Mouse (Mus musculus): ENCODE data around the gene Cacna2d4. TPM values are rescaled to one million over a fixed set of nuclear protein-coding genes. Genes with fewer than 3 reads are reported as not detected.

Cacna2d4 gene
- polyA plus RNA-seq, 1 experiment: 4.5 TPM

GRCm38 (mm10) chr6:119240871-119241705, 4.8 kb downstream of the Cacna2d4 start:
- no peak for DNase-seq (ENCODE audit: low read depth in 1 of 2, low spot score in 2 of 2)
- Histone ChIP-seq H3K27ac (ENCODE audit: insufficient read depth, low read length) (no peak overlapping the region), H3K36me3 (ENCODE audit: control insufficient read depth, insufficient read depth, low read length) (no peaks in the 10 kb centered on the region), H3K27me3 (ENCODE audit: control insufficient read depth, insufficient read depth, low read length) (no peaks in the 10 kb centered on the region), H3K4me3 (ENCODE audit: extremely low read depth, insufficient read depth, insufficient read length) (no peak overlapping the region), H3K4me1 (ENCODE audit: control insufficient read depth, insufficient read depth, insufficient read length) (no peaks in the 10 kb centered on the region)
- 60% methylated on average over 21 of the region's 21 CpGs for WGBS
- TF ChIP-seq CTCF (IDR thresholded peaks at IDR 0.05; ENCODE audit: extremely low read depth, insufficient read depth, insufficient read length, insufficient replicate concordance) (no peak), POLR2A (IDR thresholded peaks at IDR 0.05; ENCODE audit: low read depth, low read length) (no peak)

GRCm38 (mm10) chr6:119246082-119246481, 9.8 kb downstream of the Cacna2d4 start:
- WGBS: 48% methylated on average over 2 of the region's 2 CpGs
- DNase-seq (ENCODE audit: low read depth in 1 of 2, low spot score in 2 of 2): no peak

GRCm38 (mm10) chr6:119248578-119248977, 12.3 kb downstream of the Cacna2d4 start:
- Histone ChIP-seq H3K4me1 (ENCODE audit: control insufficient read depth, insufficient read depth, insufficient read length) (no peaks in the 10 kb centered on the region), H3K36me3 (ENCODE audit: control insufficient read depth, insufficient read depth, low read length) (no peaks in the 10 kb centered on the region), H3K27me3 (ENCODE audit: control insufficient read depth, insufficient read depth, low read length) (no peaks in the 10 kb centered on the region), H3K27ac (ENCODE audit: insufficient read depth, low read length) (no peak overlapping the region), H3K4me3 (ENCODE audit: extremely low read depth, insufficient read depth, insufficient read length) (no peak overlapping the region)
- TF ChIP-seq POLR2A (IDR thresholded peaks at IDR 0.05; ENCODE audit: low read depth, low read length): no peak
- TF ChIP-seq CTCF (IDR thresholded peaks at IDR 0.05; ENCODE audit: extremely low read depth, insufficient read depth, insufficient read length, insufficient replicate concordance): no peak
- WGBS: 82% methylated on average over 3 of the region's 3 CpGs
- DNase-seq (ENCODE audit: low read depth in 1 of 2, low spot score in 2 of 2): no peak

More at GRCm38 (mm10) chr6:119246082-119246481, 9.8 kb downstream of the Cacna2d4 start:
- H3K27ac ChIP-seq (ENCODE audit: insufficient read depth, low read length): no peak overlapping the region
- TF ChIP-seq POLR2A (IDR thresholded peaks at IDR 0.05; ENCODE audit: low read depth, low read length) (no peak), CTCF (IDR thresholded peaks at IDR 0.05; ENCODE audit: extremely low read depth, insufficient read depth, insufficient read length, insufficient replicate concordance) (no peak)
- H3K4me3 ChIP-seq (ENCODE audit: extremely low read depth, insufficient read depth, insufficient read length): no peak overlapping the region
- H3K27me3 ChIP-seq (ENCODE audit: control insufficient read depth, insufficient read depth, low read length): no peaks in the 10 kb centered on the region
- no peaks in the 10 kb centered on the region for H3K4me1 ChIP-seq (ENCODE audit: control insufficient read depth, insufficient read depth, insufficient read length)
- H3K36me3 ChIP-seq (ENCODE audit: control insufficient read depth, insufficient read depth, low read length): no peaks in the 10 kb centered on the region

GRCm38 (mm10) chr6:119249726-119250125, 13.4 kb downstream of the Cacna2d4 start:
- no peak for TF ChIP-seq CTCF (IDR thresholded peaks at IDR 0.05; ENCODE audit: extremely low read depth, insufficient read depth, insufficient read length, insufficient replicate concordance)
- no peak for TF ChIP-seq POLR2A (IDR thresholded peaks at IDR 0.05; ENCODE audit: low read depth, low read length)
- Histone ChIP-seq H3K4me1 (ENCODE audit: control insufficient read depth, insufficient read depth, insufficient read length) (no peaks in the 10 kb centered on the region), H3K27ac (ENCODE audit: insufficient read depth, low read length) (no peak overlapping the region), H3K36me3 (ENCODE audit: control insufficient read depth, insufficient read depth, low read length) (no peaks in the 10 kb centered on the region), H3K4me3 (ENCODE audit: extremely low read depth, insufficient read depth, insufficient read length) (no peak overlapping the region), H3K27me3 (ENCODE audit: control insufficient read depth, insufficient read depth, low read length) (no peaks in the 10 kb centered on the region)
- WGBS: 92% methylated on average over 10 of the region's 10 CpGs
- no peak for DNase-seq (ENCODE audit: low read depth in 1 of 2, low spot score in 2 of 2)

- H3K36me3 ChIP-seq (ENCODE audit: control insufficient read depth, insufficient read depth, low read length): no peaks in the 10 kb centered on the region
- no peak overlapping the region for H3K27ac ChIP-seq (ENCODE audit: insufficient read depth, low read length)
- whole genome bisulfite sequencing: 72% methylated on average over 4 of the region's 4 CpGs
- no peak for TF ChIP-seq POLR2A (IDR thresholded peaks at IDR 0.05; ENCODE audit: low read depth, low read length)
- no peak for DNase-seq (ENCODE audit: low read depth in 1 of 2, low spot score in 2 of 2)
- no peak overlapping the region for H3K4me3 ChIP-seq (ENCODE audit: extremely low read depth, insufficient read depth, insufficient read length)
- H3K27me3 ChIP-seq (ENCODE audit: control insufficient read depth, insufficient read depth, low read length): no peaks in the 10 kb centered on the region
- no peaks in the 10 kb centered on the region for H3K4me1 ChIP-seq (ENCODE audit: control insufficient read depth, insufficient read depth, insufficient read length)
Measured at GRCm38 (mm10) chr6:119251704-119252103, 15.4 kb downstream of the Cacna2d4 start.

- TF ChIP-seq CTCF (IDR thresholded peaks at IDR 0.05; ENCODE audit: extremely low read depth, insufficient read depth, insufficient read length, insufficient replicate concordance): no peak
- no peak for TF ChIP-seq POLR2A (IDR thresholded peaks at IDR 0.05; ENCODE audit: low read depth, low read length)
- no peak overlapping the region for H3K4me3 ChIP-seq (ENCODE audit: extremely low read depth, insufficient read depth, insufficient read length)
- no peak for DNase-seq (ENCODE audit: low read depth in 1 of 2, low spot score in 2 of 2)
- 84% methylated on average over 2 of the region's 2 CpGs for WGBS
- no peaks in the 10 kb centered on the region for H3K27me3 ChIP-seq (ENCODE audit: control insufficient read depth, insufficient read depth, low read length)
- no peak overlapping the region for H3K27ac ChIP-seq (ENCODE audit: insufficient read depth, low read length)
- H3K4me1 ChIP-seq (ENCODE audit: control insufficient read depth, insufficient read depth, insufficient read length): no peaks in the 10 kb centered on the region
- H3K36me3 ChIP-seq (ENCODE audit: control insufficient read depth, insufficient read depth, low read length): no peaks in the 10 kb centered on the region
Measured at GRCm38 (mm10) chr6:119276713-119277112, 40.4 kb downstream of the Cacna2d4 start.

- H3K4me3 ChIP-seq (ENCODE audit: extremely low read depth, insufficient read depth, insufficient read length): no peak overlapping the region
- no peak for DNase-seq (ENCODE audit: low read depth in 1 of 2, low spot score in 2 of 2)
- no peak overlapping the region for H3K27ac ChIP-seq (ENCODE audit: insufficient read depth, low read length)
- H3K4me1 ChIP-seq (ENCODE audit: control insufficient read depth, insufficient read depth, insufficient read length): no peaks in the 10 kb centered on the region
- no peaks in the 10 kb centered on the region for H3K36me3 ChIP-seq (ENCODE audit: control insufficient read depth, insufficient read depth, low read length)
- no peaks in the 10 kb centered on the region for H3K27me3 ChIP-seq (ENCODE audit: control insufficient read depth, insufficient read depth, low read length)
- no peak for TF ChIP-seq CTCF (IDR thresholded peaks at IDR 0.05; ENCODE audit: extremely low read depth, insufficient read depth, insufficient read length, insufficient replicate concordance)
- no peak for TF ChIP-seq POLR2A (IDR thresholded peaks at IDR 0.05; ENCODE audit: low read depth, low read length)
- 79% methylated on average over 9 of the region's 9 CpGs for WGBS
Measured at GRCm38 (mm10) chr6:119280761-119281160, 44.4 kb downstream of the Cacna2d4 start.

Measured in spleen, adult 2 months (tissue).